Mouse (Mus musculus): ENCODE data around the gene Sfxn1. TPM values are rescaled to one million over a fixed set of nuclear protein-coding genes. Genes with fewer than 3 reads are reported as not detected.

The Sfxn1 gene
- polyA plus RNA-seq, 1 experiment from 2014 or later: 83.1 TPM

DNA sequence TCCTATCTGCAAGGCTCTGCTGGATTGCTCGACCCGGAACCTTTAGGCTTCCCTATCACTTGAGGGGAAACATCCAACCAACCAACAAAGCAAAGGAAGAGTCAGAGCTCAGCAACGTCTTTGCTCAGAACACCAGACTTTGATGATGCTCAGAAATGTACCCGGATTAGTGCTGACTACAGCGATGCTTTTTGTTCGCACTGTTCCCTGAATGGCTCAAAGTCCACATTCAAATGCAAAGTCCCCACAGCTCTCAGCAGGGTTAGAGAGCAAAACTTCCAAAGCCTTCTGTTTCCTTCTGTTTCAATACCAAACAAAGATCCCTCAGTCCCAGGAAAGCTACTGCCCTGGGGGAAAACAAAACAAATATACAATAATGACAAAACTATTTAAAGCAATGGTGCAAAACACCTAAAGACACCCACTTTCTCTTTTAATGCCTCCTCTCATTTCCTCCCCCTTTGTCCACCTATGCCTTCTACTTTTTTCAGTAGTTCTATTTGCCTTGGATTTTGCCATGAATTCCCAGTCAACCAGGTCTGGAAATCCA, 4.0 kb upstream of the Sfxn1 start:
- no peak overlapping the region for H3K4me2 ChIP-seq
- no peaks in the 10 kb centered on the region for H3K27me3 ChIP-seq (ENCODE audit: insufficient read depth, low read length)
- 52% methylated on average over 6 of the region's 6 CpGs for WGBS
- no peak overlapping the region for H3K9ac ChIP-seq
- H3K4me3 ChIP-seq (ENCODE audit: low read depth, low read length): no peak overlapping the region
- H3K4me1 ChIP-seq (ENCODE audit: insufficient read depth): no peaks in the 10 kb centered on the region
- H3K36me3 ChIP-seq (ENCODE audit: insufficient read depth): no peaks in the 10 kb centered on the region
- no peaks in the 10 kb centered on the region for H3K9me3 ChIP-seq (ENCODE audit: low read depth, low read length)
- H3K27ac ChIP-seq (ENCODE audit: low read depth): no peak overlapping the region
- ATAC-seq (ENCODE audit: insufficient read depth): no peak
- TF ChIP-seq CTCF (IDR thresholded peaks at IDR 0.05; ENCODE audit: low read depth): no peak
- no peak for DNase-seq

DNA sequence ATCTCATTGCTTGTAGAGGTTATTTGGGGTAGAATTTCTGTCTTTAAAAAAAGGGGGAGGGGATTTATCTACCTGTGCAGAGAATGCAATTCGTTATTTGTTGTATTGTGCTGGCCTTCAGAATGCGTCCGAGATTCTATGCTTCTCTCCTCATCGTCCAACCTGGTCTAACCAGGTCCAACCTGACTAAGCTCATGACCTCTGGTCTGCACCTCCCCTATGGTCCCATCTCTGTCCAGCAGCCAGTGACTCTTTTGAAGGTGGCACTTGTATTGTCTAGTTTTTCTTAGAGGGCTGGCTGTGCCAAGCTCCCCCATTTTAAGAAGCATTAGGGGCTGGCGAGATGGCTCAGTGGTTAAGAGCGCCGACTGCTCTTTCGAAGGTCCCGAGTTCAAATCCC, 658 bp upstream of the Sfxn1 start:
- Histone ChIP-seq H3K4me1 (ENCODE audit: insufficient read depth) (peaks cover 4% of the 10 kb centered on the region; the same call in 1 of the 2 replicates), H3K9ac (no peak overlapping the region)
- no peak for TF ChIP-seq CTCF (IDR thresholded peaks at IDR 0.05; ENCODE audit: low read depth)

GRCm38 (mm10) chr13:54072526-54073057, 923 bp downstream of the Sfxn1 start:
- H3K4me3 ChIP-seq (ENCODE audit: low read depth, low read length): peak overlapping the region; percentile 82
- H3K27ac ChIP-seq (ENCODE audit: low read depth): peak overlapping the region; percentile 87
- H3K36me3 ChIP-seq (ENCODE audit: insufficient read depth): peaks cover 5% of the 10 kb centered on the region; the same call in 1 of the 2 replicates
- WGBS: 14% methylated on average over 10 of the region's 10 CpGs
- H3K4me1 ChIP-seq (ENCODE audit: insufficient read depth): peaks cover 4% of the 10 kb centered on the region; the same call in 1 of the 2 replicates
- H3K4me2 ChIP-seq: peak overlapping the region; percentile 73
- H3K27me3 ChIP-seq (ENCODE audit: insufficient read depth, low read length): no peaks in the 10 kb centered on the region
- no peaks in the 10 kb centered on the region for H3K9me3 ChIP-seq (ENCODE audit: low read depth, low read length)
- ATAC-seq (ENCODE audit: insufficient read depth) (no peak), DNase-seq (peak; percentile 35)
- peak overlapping the region; percentile 86 for H3K9ac ChIP-seq
- no peak for TF ChIP-seq CTCF (IDR thresholded peaks at IDR 0.05; ENCODE audit: low read depth)

More for the DNA sequence above, 658 bp upstream of the Sfxn1 start:
- Histone ChIP-seq H3K4me3 (ENCODE audit: low read depth, low read length) (no peak overlapping the region), H3K27me3 (ENCODE audit: insufficient read depth, low read length) (no peaks in the 10 kb centered on the region), H3K27ac (ENCODE audit: low read depth) (no peak overlapping the region), H3K4me2 (no peak overlapping the region), H3K9me3 (ENCODE audit: low read depth, low read length) (no peaks in the 10 kb centered on the region), H3K36me3 (ENCODE audit: insufficient read depth) (peaks cover 4% of the 10 kb centered on the region; the same call in 1 of the 2 replicates)
- DNase-seq (no peak), ATAC-seq (ENCODE audit: insufficient read depth) (no peak)
- WGBS: 94% methylated on average over 9 of the region's 9 CpGs

- peak; percentile 76 for ATAC-seq (ENCODE audit: insufficient read depth)
- Histone ChIP-seq H3K4me1 (ENCODE audit: insufficient read depth) (peaks cover 4% of the 10 kb centered on the region; the same call in 1 of the 2 replicates), H3K9me3 (ENCODE audit: low read depth, low read length) (no peaks in the 10 kb centered on the region), H3K27ac (ENCODE audit: low read depth) (peak overlapping the region; percentile 87), H3K36me3 (ENCODE audit: insufficient read depth) (peaks cover 5% of the 10 kb centered on the region; the same call in 1 of the 2 replicates), H3K27me3 (ENCODE audit: insufficient read depth, low read length) (no peaks in the 10 kb centered on the region), H3K4me2 (peak overlapping the region; percentile 73), H3K9ac (peak overlapping the region; percentile 86; the same call in 1 of the 2 replicates), H3K4me3 (ENCODE audit: low read depth, low read length) (peak overlapping the region; percentile 82)
- DNase-seq: peak; percentile 87
- WGBS: 9% methylated on average over 1 of the region's 1 CpGs
- TF ChIP-seq CTCF (IDR thresholded peaks at IDR 0.05; ENCODE audit: low read depth): no peak
Measured at GRCm38 (mm10) chr13:54073066-54073465, 1.4 kb downstream of the Sfxn1 start.

GRCm38 (mm10) chr13:54073491-54073890, 1.8 kb downstream of the Sfxn1 start:
- peaks cover 5% of the 10 kb centered on the region; the same call in 1 of the 2 replicates for H3K36me3 ChIP-seq (ENCODE audit: insufficient read depth)
- no peaks in the 10 kb centered on the region for H3K27me3 ChIP-seq (ENCODE audit: insufficient read depth, low read length)
- ATAC-seq (ENCODE audit: insufficient read depth) (no peak; the same call in 1 of the 2 replicates), DNase-seq (peak; percentile 64)
- H3K27ac ChIP-seq (ENCODE audit: low read depth): peak overlapping the region; percentile 87; the same call in 1 of the 2 replicates
- no peaks in the 10 kb centered on the region for H3K9me3 ChIP-seq (ENCODE audit: low read depth, low read length)
- peak overlapping the region; percentile 73 for H3K4me2 ChIP-seq
- TF ChIP-seq CTCF (IDR thresholded peaks at IDR 0.05; ENCODE audit: low read depth): no peak
- 58% methylated on average over 2 of the region's 2 CpGs for WGBS
- H3K4me3 ChIP-seq (ENCODE audit: low read depth, low read length): peak overlapping the region; percentile 82; the same call in 1 of the 2 replicates
- H3K9ac ChIP-seq: no peak overlapping the region
- peaks cover 6% of the 10 kb centered on the region for H3K4me1 ChIP-seq (ENCODE audit: insufficient read depth)

DNA sequence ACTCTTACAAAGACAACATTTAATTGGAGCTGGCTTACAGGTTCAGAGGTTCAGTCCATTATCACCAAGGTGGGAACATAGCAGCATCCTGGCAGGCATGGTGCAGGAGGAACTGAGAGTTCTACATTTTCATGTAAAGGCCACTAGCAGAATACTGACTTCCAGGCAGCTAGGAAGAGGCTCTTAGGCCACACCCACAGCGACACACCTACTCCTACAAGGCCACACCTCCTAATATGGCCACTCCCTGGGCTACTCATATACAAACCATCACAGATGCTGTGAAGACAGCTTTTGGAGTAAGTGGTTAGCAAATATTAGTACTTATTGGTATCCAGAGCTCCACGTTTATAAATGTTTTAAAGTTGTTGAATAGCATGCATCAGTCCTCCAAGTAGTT, 3.7 kb downstream of the Sfxn1 start:
- Histone ChIP-seq H3K9ac (no peak overlapping the region), H3K27ac (ENCODE audit: low read depth) (no peak overlapping the region), H3K27me3 (ENCODE audit: insufficient read depth, low read length) (no peaks in the 10 kb centered on the region), H3K9me3 (ENCODE audit: low read depth, low read length) (no peaks in the 10 kb centered on the region), H3K4me1 (ENCODE audit: insufficient read depth) (peaks cover 10% of the 10 kb centered on the region), H3K4me2 (no peak overlapping the region), H3K36me3 (ENCODE audit: insufficient read depth) (peaks cover 5% of the 10 kb centered on the region; the same call in 1 of the 2 replicates), H3K4me3 (ENCODE audit: low read depth, low read length) (no peak overlapping the region)
- 69% methylated on average over 2 of the region's 2 CpGs for WGBS
- ATAC-seq (ENCODE audit: insufficient read depth) (no peak), DNase-seq (no peak)
- no peak for TF ChIP-seq CTCF (IDR thresholded peaks at IDR 0.05; ENCODE audit: low read depth)

- no peaks in the 10 kb centered on the region for H3K9me3 ChIP-seq (ENCODE audit: low read depth, low read length)
- 86% methylated on average over 6 of the region's 6 CpGs for whole genome bisulfite sequencing
- H3K4me2 ChIP-seq: no peak overlapping the region
- TF ChIP-seq CTCF (IDR thresholded peaks at IDR 0.05; ENCODE audit: low read depth): no peak
- H3K4me1 ChIP-seq (ENCODE audit: insufficient read depth): peaks cover 10% of the 10 kb centered on the region
- no peak overlapping the region for H3K27ac ChIP-seq (ENCODE audit: low read depth)
- DNase-seq (no peak), ATAC-seq (ENCODE audit: insufficient read depth) (no peak)
- H3K36me3 ChIP-seq (ENCODE audit: insufficient read depth): peaks cover 5% of the 10 kb centered on the region; the same call in 1 of the 2 replicates
- no peak overlapping the region for H3K9ac ChIP-seq
- no peaks in the 10 kb centered on the region for H3K27me3 ChIP-seq (ENCODE audit: insufficient read depth, low read length)
- no peak overlapping the region for H3K4me3 ChIP-seq (ENCODE audit: low read depth, low read length)
Measured at GRCm38 (mm10) chr13:54076051-54076450, 4.4 kb downstream of the Sfxn1 start.
